Mouse (Mus musculus): ENCODE measurements around the gene Ttll5.

Ttll5 gene

GRCm38 (mm10) chr12:86055306-86055705, 230.8 kb downstream of the Ttll5 start:
- no peak for DNase-seq (ENCODE audit: low spot score)

GRCm38 (mm10) chr12:86056976-86057375, 232.5 kb downstream of the Ttll5 start:
- DNase-seq (ENCODE audit: low spot score), result no peak

- DNase-seq (ENCODE audit: low spot score), result no peak
These were observed 233.1 kb downstream of the Ttll5 start for GRCm38 (mm10) chr12:86057516-86057915.

GRCm38 (mm10) chr12:86059341-86059740, 234.9 kb downstream of the Ttll5 start:
- DNase-seq (ENCODE audit: low spot score), result no peak

GRCm38 (mm10) chr12:86064796-86065195, 240.3 kb downstream of the Ttll5 start:
- no peak for DNase-seq (ENCODE audit: low spot score)

GRCm38 (mm10) chr12:86071432-86071831, 247.0 kb downstream of the Ttll5 start:
- no peak for DNase-seq (ENCODE audit: low spot score)

GRCm38 (mm10) chr12:86074681-86075080, 250.2 kb downstream of the Ttll5 start:
- DNase-seq (ENCODE audit: low spot score), result no peak

GRCm38 (mm10) chr12:86075358-86075757, 250.9 kb downstream of the Ttll5 start:
- DNase-seq (ENCODE audit: low spot score), result no peak

- DNase-seq (ENCODE audit: low spot score), result no peak
These were observed 252.0 kb downstream of the Ttll5 start for GRCm38 (mm10) chr12:86076321-86076901.

- DNase-seq (ENCODE audit: low spot score), result no peak
These were observed 252.9 kb downstream of the Ttll5 start for GRCm38 (mm10) chr12:86077322-86077721.

GRCm38 (mm10) chr12:86077736-86078135, 253.3 kb downstream of the Ttll5 start:
- no peak for DNase-seq (ENCODE audit: low spot score)

GRCm38 (mm10) chr12:86078176-86078552, 253.7 kb downstream of the Ttll5 start:
- DNase-seq (ENCODE audit: low spot score), result no peak

- no peak for DNase-seq (ENCODE audit: low spot score)
These were observed 254.2 kb downstream of the Ttll5 start, which contains the start of gene Tgfb3 for GRCm38 (mm10) chr12:86078553-86079201. Gene Tgfb3 (minus strand): TSS chr12:86079041.

GRCm38 (mm10) chr12:86079202-86079667, 254.8 kb downstream of the Ttll5 start:
- peak; percentile 63 for DNase-seq (ENCODE audit: low spot score)

GRCm38 (mm10) chr12:86082481-86083012, 258.1 kb downstream of the Ttll5 start, which contains the start of gene Ift43:
Gene Ift43 (plus strand): TSS chr12:86082541.
- peak; percentile 62 for DNase-seq (ENCODE audit: low spot score)

GRCm38 (mm10) chr12:86085873-86086272, 261.4 kb downstream of the Ttll5 start:
- no peak for DNase-seq (ENCODE audit: low spot score)

- DNase-seq (ENCODE audit: low spot score), result no peak
These were observed 262.1 kb downstream of the Ttll5 start for GRCm38 (mm10) chr12:86086550-86086949.

GRCm38 (mm10) chr12:86088042-86088441, 263.6 kb downstream of the Ttll5 start:
- DNase-seq (ENCODE audit: low spot score), result no peak

- DNase-seq (ENCODE audit: low spot score), result no peak
These were observed 266.3 kb downstream of the Ttll5 start for GRCm38 (mm10) chr12:86090764-86091163.

GRCm38 (mm10) chr12:86091601-86092132, 267.2 kb downstream of the Ttll5 start:
- DNase-seq (ENCODE audit: low spot score), result no peak

GRCm38 (mm10) chr12:86094075-86094474, 269.6 kb downstream of the Ttll5 start:
- no peak for DNase-seq (ENCODE audit: low spot score)

- no peak for DNase-seq (ENCODE audit: low spot score)
These were observed 271.3 kb downstream of the Ttll5 start for GRCm38 (mm10) chr12:86095806-86096205.

- no peak for DNase-seq (ENCODE audit: low spot score)
These were observed 273.3 kb downstream of the Ttll5 start for GRCm38 (mm10) chr12:86097781-86098180.
